Mouse (Mus musculus) ES-Bruce4 (cell line): ENCODE data around the gene Mycbp2.

Experiments used
- CTCF ChIP-seq: IDR thresholded peaks from one replicate; pipeline ENCODE4 v1.8.1; 2011; ENCODE audit warnings: low read depth, low read length
- EP300 ChIP-seq: IDR thresholded peaks from 2 replicates; pipeline ENCODE4 v1.6.1; 2011; ENCODE audit warnings: low read depth, low read length; ENCODE audit not compliant: insufficient read depth
- POLR2A ChIP-seq: IDR thresholded peaks from one replicate; pipeline ENCODE4 v1.8.1; 2011; ENCODE audit warnings: low read length; ENCODE audit not compliant: insufficient read depth

- no peak for TF ChIP-seq POLR2A
- no peak for TF ChIP-seq CTCF
- no peak for TF ChIP-seq EP300
Observed at GRCm38 (mm10) chr14:103258745-103259144, 87.9 kb downstream of the Mycbp2 start.
